Mouse (Mus musculus) left cerebral cortex, postnatal 25 days (tissue): ENCODE measurements around the gene Runx2. TPM values are rescaled to one million over a fixed set of nuclear protein-coding genes. Genes with fewer than 3 reads are reported as not detected.
A peak's percentile ranks its signal among the peaks of the same experiment; 100 is the strongest.

Source experiments
- DNase-seq, 2 experiments: peaks; one replicate each; pipeline ENCODE4 v3.0.0; 2022; ENCODE audit warnings: low spot score in 2 of 2, mixed read lengths in 1 of 2
- intact Hi-C: fragments of 180-260 bp; cut with DNase I; formaldehyde crosslinking; loops from one replicate; pipeline ENCODE4 v1.15.1; 2025
- total RNA-seq, 2 experiments: library from RNA; stranded (reverse); gene quantifications; 2 replicates each; pipeline ENCODE4 v1.2.3; 2021

The Runx2 gene
- total RNA-seq, 2 experiments from 2014 or later: 7.9 to 8.9 TPM

DNA sequence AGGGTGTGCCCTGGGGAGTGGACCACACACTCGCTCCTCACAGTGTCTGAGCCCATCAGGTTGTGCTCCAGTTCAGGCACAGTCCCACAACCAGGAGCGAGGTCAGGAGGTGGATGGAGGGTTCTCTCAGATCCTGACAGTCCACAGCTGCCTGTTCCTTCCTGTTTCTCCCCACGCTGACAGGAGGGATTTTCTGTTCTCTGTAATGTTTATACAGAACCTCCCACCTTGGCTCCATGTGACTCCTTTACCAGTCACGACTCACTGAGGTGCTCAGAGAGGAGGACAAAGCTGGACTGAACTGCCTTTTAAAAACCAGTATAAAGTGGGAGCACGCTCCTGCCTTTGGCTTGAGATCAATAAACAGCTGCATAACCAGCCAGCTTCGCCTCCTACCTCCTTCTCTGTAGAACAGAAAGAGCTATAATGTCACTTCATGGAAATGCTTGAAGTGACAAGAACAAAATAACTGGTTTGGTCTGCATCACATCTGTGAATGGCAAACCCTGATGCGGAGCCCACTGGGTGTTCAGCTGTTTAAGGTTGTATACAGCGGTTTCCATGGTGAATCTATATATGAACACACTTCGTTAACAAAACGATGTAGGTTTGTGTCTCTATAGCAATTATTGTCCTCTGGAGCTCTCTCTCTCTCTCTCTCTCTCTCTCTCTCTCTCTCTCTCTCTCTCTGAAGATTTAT lies 177.3 kb downstream of the Runx2 start:
- intact Hi-C loops: loop anchor here (1.0 kb wide), 1 partner anchor 48 kb away; no protein-coding TSS in a partner anchor
- peak; percentile 45 to 88 for DNase-seq

DNA sequence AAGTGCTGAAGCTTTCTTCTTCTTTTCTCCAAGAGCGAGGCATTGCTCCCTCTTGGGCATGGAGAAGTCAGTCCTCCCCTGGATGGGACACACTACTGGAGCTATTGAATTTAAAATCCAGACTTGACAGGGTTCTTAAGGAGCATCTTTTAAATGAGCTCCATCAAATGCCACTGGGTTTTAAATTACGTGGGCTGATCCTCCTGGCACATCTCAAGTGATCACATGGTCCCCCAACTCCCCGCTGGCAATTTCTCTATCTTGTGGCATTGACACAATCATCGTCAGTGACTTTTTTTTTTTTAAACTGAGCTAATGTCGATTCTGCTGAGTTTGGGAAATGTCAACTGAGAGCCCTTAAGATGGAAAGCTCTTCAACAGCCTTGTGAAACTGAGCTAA lies 180.1 kb downstream of the Runx2 start:
- intact Hi-C loops: no loop called here
- no peak for DNase-seq

DNA sequence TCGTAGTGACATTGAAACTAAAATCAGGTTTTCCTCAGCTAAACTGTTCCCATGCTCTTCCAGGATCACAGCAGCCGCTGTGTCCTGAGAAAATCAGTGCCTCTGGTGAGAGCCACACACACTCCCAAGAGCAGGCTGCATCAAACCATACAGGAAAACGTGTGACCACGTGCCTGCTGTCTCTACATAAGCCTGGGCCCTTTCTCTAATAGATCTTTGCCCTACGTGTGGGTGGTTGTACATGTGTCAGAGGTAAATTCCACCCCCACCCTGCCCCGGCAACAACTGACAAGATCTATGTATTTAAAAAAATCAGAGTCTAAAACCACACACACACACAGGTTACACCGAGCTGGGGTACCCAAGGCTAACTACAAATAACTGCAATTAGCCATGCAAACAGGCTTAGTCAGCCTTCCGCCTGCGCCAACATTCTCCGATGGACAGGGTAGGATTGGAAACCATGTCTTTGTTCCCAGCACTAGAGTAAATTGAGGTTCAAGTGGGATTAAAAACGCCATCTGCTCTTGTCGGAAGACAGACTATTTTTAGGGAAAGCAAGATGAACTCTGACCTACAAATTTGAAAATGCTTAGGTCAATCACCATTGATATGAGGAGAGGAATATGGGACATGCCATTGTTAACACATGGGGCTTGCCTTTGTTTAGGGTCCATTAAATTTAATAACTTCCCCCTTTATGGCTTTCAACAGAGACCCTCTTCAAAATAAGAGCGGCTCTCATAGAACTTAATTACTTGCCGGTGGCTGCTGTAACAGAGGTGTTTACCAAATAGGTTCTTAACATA lies 180.8 kb downstream of the Runx2 start:
- intact Hi-C loops: no loop called here
- no peak for DNase-seq

DNA sequence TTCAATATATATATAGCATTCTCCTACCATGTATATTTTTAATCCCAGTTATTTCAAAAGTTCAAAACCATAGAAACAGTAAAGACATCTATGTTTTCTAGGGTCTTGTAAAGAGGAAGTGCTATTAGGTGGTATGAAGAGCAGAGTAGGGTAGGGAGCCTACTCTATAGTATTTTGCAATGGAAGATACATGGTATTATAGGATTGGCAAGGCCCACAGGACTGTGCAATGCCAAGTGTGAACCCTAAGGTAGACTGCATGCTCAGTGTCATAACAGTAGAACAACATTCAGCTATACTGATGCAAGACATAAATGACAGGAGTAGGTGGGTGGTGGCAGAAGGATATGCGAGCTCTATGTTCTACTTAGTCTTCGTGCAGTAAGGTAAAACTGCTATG lies 181.7 kb downstream of the Runx2 start:
- intact Hi-C loops: no loop called here
- no peak for DNase-seq

DNA sequence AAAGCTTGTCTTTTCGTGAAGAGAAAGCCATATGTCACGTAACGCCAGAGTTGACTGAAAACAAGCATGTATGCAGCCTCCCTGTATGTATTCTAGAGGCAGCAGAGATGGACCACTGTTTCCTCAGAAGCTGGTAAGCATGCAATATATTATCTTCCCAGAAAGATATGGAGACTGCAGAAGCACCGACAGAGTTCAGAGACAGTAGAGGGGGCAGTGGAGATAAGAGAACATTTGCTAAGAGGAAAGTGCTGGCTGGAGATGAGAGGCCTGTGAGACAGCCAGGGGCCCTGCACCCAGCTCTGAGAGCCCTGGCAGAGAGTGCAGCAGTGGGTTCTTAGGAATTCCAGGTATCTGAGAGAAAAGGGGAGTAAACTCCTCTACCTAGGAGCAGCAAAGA lies 182.3 kb downstream of the Runx2 start:
- DNase-seq: no peak
- intact Hi-C loops: no loop called here

DNA sequence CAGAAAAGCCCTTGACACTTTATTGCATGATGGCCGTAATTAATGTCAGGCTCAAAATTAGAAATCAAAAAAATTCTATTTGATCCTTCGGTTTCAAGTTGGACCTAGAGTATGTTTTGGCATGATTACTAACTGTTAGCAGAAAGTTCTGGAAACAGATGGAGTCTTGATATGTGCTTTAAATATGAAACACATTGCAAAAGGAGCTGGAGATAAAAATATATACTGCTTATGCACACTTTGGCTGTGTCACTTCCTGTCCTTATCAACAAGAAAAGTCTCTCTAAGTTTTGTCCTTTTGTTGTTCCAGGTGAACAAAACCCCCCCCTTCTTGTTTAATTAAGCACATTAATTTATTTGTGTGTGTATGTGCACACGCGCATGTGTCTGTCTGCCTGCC lies 183.0 kb downstream of the Runx2 start:
- intact Hi-C loops: no loop called here

DNA sequence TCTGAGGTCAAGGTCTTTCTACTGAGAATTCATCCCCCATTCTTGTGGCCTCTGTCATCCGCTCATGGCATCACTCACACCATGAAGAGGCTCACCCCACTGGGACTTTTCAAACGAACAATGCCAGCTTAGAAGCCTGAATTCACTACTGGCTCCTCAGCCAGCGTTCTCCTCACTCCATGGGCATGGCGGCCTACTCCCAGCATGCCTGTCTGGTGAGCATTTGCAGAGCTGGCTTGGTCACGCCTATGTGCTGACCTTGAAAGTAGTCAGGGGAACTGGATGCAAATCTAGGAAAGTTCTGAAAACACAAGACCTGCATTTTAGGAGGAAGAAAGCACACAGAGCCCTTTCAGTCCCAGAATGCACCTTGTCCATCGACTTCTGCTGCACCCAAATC lies 187.3 kb downstream of the Runx2 start:
- no peak for DNase-seq
- intact Hi-C loops: no loop called here

More for the DNA sequence above, 183.0 kb downstream of the Runx2 start:
- no peak for DNase-seq

DNA sequence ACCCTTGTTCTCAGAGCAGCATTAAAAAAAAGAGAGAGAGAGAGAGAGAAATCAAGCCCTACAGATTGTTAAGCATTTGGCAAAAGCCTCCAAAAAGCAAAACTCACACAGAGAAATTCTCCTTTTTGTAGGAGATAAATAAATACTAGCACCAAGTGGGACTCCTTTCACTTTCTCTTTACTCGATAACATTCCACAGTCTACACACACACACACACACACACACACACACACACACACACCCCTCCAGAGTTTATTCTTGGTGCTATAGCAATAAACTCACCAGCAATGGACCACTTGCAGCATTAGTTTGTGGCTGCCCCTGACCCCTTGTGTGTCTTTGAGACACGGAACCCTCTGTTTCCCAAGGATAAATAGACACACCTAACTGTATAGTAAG lies 190.9 kb downstream of the Runx2 start:
- DNase-seq: no peak
- intact Hi-C loops: no loop called here

DNA sequence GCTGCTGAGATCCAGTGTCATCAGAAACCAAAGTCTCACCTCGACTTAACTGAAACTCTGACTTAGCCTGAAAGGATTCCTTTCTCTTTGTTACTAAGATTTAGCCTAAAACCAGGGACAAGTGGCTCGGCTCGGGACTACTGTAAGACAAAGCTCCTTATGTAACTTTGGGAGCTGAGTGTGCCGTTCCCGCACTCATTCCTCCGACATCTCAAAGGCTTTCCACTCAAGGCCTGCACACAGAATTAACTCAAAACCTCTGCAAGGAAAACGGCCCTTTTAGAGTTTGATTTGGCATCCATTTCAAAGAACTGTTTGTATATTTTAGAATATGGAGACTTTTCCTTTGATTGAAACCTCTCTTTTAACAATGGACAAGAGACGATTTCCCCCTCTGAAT lies 191.3 kb downstream of the Runx2 start:
- peak in 1 of 2 experiments; percentile 51 for DNase-seq
- intact Hi-C loops: no loop called here

DNA sequence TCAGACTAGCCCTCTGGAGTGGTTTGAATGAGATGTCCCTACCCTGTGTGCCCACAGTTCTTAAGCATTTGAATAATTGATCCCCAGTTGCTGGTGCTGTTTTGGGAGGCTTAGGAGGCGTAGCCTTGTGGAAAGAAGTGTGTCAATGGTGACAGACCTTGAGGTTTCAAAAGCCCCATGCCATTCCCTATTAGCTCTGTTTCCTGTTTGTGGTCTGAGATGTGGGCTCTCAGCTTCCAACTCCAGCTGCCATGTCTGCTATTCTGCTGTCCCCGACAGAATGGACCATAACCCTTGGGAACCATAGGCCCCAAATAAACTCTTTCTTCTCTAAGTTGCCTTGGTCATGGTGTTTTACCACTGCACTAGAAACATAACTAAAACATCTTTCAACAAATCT lies 194.1 kb downstream of the Runx2 start:
- intact Hi-C loops: no loop called here

DNA sequence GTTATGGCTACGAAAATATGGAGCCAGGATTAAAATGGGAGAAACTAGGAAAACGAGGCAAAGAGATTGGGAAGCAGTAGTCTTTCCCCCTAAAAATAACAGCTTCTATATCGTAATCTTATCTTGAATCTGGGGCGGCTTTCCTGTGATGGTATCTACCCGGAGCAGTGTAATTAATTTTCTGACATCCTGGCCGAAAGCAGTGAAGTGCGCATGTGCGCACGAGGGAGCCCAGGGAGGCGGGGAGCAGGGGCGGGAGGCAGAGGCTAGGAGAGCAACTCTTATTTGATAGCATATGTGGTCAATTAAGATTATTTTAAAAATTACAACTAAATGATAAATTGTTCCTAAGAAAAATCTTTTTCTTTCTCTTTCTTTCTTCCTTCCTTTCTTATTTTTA lies 195.9 kb downstream of the Runx2 start:
- peak; percentile 45 to 75 for DNase-seq
- intact Hi-C loops: loop anchor here (5.0 kb wide), 1 partner anchor 69 kb away; no protein-coding TSS in a partner anchor

More for the DNA sequence above, 194.1 kb downstream of the Runx2 start:
- DNase-seq: no peak

DNA sequence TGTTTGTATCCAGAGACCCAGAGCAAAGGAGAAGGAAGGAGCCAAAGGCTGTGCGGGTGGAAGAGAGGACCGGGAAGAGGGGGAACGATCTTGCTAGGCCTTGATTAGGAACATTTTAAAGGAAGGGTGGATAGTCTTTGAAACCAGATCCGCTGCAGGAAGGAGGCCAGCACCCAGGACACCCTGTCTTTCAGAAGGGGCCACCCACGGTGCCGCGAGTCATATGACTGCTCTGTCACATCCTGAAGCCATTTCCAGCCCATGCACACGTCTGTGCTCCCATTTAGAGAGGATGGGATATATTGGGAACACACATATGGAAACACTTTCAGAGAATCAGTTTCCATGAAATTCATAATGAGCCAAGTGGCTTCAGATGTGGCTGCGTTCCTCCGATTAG lies 196.4 kb downstream of the Runx2 start:
- intact Hi-C loops: loop anchor here (5.0 kb wide), 1 partner anchor 69 kb away; no protein-coding TSS in a partner anchor
- DNase-seq: peak; percentile 62 to 96

DNA sequence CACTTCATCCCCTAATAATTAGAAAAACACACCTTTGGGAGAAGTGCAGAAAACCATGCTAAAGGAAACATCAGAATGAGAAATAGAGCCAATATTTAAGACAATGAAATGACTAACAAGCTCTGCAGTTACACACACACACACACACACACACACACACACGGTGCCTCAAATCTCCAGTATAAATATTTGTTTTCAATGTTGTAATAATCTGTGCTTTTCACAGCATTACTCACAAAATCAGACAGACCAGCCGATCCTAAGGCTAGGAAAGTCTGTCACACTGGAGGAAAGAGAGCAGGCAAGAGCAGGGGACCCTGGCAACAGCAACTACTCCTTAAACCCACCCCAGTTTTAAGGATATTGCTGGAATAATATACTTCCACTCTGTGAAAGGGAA lies 196.9 kb downstream of the Runx2 start:
- DNase-seq: no peak
- intact Hi-C loops: loop anchor here (5.0 kb wide), 1 partner anchor 70 kb away; no protein-coding TSS in a partner anchor

DNA sequence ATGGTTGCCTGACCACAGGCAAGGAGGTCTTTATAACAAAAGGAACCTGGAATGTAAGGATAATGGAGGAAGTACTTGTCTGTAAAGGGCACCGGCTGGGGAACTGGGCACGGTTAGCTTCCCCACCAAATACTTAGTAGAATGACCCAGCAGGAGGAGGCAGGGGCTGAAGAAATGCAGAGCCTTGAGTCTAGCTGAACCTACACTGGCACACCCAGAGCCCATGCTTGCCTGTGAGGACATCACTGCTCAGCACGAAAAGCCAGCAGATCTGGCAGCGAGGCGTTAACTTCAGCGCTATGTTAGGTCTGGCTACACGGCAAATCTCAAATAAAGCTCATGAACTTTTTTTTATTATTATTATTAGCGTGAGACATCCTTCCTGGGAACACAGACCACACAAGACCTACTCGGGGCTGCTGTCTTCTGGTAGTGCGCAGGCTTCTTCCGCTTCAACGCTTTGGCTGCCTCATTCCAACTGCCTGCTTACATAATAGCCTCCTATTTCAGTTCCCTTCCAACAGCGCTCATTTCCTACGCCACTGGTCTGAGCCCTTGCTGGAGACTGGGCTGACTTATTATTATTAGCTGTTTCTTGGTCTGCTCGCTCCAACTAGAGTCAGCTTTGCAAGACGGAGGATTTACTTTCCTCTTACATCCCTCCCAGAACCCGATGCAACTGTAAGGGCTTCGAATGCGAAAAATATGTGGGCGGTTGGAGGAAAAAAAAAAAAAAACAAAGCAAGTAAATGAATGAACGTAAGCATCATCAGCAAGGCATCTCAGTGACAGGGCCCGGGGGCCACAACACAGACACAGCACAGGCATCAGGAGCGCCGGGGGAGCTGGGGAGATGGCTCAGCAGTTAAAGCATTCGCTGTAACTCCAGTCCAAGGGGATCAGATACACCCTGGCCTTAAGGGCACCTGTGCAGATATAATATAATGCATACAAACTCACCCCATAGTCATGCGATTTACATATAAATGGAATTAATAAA lies 200.6 kb downstream of the Runx2 start:
- peak; percentile 75 to 88 for DNase-seq
- intact Hi-C loops: loop anchor here (2.0 to 5.0 kb wide), 2 partner anchors 92 to 123 kb away; no protein-coding TSS in a partner anchor

DNA sequence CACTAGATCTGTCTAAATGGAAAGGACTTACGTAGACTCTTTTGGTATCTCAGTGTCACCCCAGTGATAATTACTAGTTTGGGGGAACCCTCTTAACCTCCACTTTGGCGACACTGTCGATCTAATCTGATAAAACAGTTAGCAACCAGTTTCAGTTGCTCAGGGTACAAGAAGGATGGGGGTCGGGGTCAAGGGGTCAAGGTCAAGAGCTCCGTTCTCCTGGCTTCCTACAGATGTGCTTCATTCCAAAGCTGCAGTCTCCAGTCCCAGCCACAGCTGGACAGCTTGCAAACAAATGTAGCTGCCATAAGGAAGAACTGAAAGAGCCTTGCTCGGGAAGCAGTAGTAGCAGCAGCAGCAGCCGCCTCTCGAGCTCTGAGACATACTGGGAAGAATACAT lies 202.0 kb downstream of the Runx2 start:
- no peak for DNase-seq
- intact Hi-C loops: loop anchor here (5.0 kb wide), 1 partner anchor 90 kb away; no protein-coding TSS in a partner anchor

DNA sequence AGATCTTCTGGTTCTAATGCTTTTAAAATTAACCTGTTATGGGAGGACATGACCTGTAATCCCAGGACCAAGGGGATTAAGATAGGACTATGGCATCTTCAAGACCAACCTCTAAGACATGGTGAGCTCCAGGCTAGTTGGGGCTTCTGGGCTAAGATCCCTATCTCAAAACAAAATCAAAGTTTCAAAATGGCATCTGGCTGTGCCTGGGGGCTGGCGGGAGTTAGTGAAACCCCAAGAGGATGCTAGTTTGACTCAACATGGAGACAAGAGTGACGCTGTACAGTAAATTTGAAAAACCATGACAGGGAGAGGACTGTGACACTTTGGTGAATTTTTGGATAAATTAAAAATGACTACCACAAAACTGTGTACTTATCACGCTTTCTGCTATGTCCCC lies 202.6 kb downstream of the Runx2 start:
- intact Hi-C loops: loop anchor here (5.0 kb wide), 1 partner anchor 90 kb away; no protein-coding TSS in a partner anchor
- DNase-seq: no peak

DNA sequence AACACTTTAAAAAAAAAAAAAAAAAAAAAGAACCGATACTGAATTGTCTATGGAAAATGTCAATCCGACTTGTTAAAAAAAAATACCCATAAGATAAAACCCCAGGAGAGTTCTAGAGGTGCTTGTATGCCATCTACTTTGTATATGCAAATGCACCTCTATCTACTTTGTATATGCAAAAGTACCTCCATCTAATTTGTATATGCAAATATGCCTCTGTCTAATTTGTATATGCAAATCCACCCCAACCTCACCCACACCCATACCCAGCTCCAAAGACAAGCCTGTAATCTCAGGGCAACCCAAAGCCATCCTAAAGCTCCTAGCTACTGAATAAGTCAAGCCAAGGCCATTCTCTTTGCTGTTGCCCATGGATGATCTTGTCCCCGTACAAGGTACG lies 203.1 kb downstream of the Runx2 start:
- intact Hi-C loops: loop anchor here (5.0 kb wide), 1 partner anchor 89 kb away; no protein-coding TSS in a partner anchor
- no peak for DNase-seq

DNA sequence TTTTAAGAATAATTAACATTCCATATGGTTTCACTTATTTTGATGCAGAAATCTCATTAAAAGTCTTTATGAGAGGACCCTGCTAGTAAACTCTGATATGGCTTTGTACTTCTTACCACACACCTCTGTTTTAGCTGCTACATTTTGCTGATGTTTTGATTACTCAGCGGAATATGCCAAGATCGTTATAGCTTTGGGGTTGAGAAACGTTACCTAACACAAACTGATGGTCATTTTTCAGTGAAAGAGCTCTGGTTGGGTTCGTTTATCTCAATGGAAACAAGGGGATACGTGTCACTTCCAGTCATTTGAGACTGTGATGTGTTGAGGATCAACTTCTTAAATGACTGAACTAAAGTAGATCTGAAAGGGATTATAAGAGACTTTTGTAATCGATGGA lies 203.8 kb downstream of the Runx2 start:
- DNase-seq: no peak
- intact Hi-C loops: loop anchor here (5.0 kb wide), 1 partner anchor 89 kb away; no protein-coding TSS in a partner anchor

DNA sequence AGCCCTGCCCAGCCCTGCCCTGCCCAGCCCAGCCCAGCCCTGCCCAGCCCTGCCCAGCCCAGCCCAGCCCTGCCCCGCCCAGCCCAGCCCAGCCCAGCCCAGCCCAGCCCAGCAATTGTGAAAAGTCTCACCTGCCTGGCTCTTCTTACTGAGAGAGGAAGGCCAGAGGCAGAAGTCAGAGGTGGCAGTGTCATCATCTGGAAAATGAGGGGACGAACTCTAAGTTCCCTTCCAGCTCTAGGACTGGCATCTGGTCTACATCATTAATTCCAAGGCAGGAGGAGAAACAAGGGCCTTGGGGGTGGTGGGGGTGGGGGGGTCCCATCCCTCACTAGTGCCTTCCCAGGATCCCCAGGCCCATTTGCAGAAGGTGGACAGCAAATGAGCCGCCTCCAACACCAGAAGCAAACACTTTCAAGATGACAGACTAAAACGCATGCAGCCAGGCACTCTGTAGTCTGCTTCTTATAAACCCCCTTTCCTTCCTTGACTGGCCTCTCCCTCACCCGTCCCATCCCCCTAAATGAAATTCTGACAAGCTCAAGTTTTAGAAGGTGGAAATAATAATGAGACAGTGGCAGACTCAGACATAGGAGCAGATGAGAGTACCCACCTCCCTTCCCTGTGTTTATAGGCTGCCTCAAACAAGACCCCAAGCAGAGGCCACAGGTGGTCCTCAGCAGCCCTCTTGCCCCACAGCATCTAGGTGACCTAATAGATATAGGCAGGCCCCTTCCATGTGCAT lies 204.5 kb downstream of the Runx2 start:
- DNase-seq: no peak
- intact Hi-C loops: loop anchor here (5.0 kb wide), 1 partner anchor 88 kb away; no protein-coding TSS in a partner anchor
